Mouse (Mus musculus): ENCODE data around the gene Tor3a. TPM values are rescaled to one million over a fixed set of nuclear protein-coding genes. Genes with fewer than 3 reads are reported as not detected.

Tor3a gene
- polyA plus RNA-seq, 1 experiment from 2014 or later: 7.8 TPM

Other genes starting within 250 kb of the Tor3a start
- 22.5 and 25.8 TPM in 2 replicates for gene Soat1, start 200.0 kb downstream of the Tor3a start, polyA plus RNA-seq (2014; fragmentation: Nextera tagmentation; extraction: Ambion mirVana)
- 0.12 and 0.37 TPM in 2 replicates for gene Gm10031, start 150.3 kb downstream of the Tor3a start, polyA plus RNA-seq (2014; fragmentation: Nextera tagmentation; extraction: Ambion mirVana)
- gene Abl2, start 115.6 kb downstream of the Tor3a start, polyA plus RNA-seq (2014; fragmentation: Nextera tagmentation; extraction: Ambion mirVana): 5.7 TPM in 2 replicates
- gene Fam20b, start 44.7 kb upstream of the Tor3a start, polyA plus RNA-seq (2014; fragmentation: Nextera tagmentation; extraction: Ambion mirVana): 22.9 and 23.4 TPM in 2 replicates
- 1.3 and 1.6 TPM in 2 replicates for gene Angptl1, start 164.2 kb upstream of the Tor3a start, polyA plus RNA-seq (2014; fragmentation: Nextera tagmentation; extraction: Ambion mirVana)

Measured in forebrain, embryonic 11.5 days (tissue).